Mouse (Mus musculus) adrenal gland, adult 18-20 months (tissue): ENCODE results near the gene Plxna4. TPM values are rescaled to one million over a fixed set of nuclear protein-coding genes. Genes with fewer than 3 reads are reported as not detected.
"Not testable (repeated sequence)": the region's sequence is repeated elsewhere in the genome, so short reads cannot be mapped to it uniquely, and the experiment has no call there.

Experiments used
- DNase-seq, 2 experiments: peaks; one replicate each; pipeline ENCODE4 v3.0.0; 2021 to 2022; ENCODE audit warnings: low spot score in 2 of 2
- total RNA-seq, 2 experiments: library from RNA; stranded (reverse); gene quantifications; 1 replicate in 1 of 2; 2 replicates in 1 of 2; pipeline ENCODE4 v1.2.3; 2021

Gene Plxna4
- total RNA-seq, 2 experiments from 2014 or later: 4.5 to 6.7 TPM

DNA sequence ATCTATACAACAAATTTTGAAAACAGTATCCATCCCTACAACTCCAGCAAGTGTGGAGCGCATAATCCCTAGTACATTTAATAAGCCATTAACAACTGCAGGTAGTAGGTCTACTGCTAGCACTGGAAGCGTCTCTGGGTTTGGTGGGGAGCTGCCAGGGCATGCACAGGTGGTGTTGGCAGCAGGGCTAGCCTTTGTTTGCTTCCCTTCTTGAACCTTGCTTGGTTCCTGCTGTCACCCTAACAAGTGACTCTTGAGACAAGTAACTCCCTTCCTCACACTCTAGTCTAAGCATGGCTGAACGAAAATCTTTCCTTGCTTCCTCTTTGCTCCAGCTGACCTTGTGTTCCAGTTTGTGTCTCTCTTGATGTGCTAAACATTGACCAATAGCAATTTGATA is 44.0 kb downstream of the Plxna4 start:
- no peak for DNase-seq

DNA sequence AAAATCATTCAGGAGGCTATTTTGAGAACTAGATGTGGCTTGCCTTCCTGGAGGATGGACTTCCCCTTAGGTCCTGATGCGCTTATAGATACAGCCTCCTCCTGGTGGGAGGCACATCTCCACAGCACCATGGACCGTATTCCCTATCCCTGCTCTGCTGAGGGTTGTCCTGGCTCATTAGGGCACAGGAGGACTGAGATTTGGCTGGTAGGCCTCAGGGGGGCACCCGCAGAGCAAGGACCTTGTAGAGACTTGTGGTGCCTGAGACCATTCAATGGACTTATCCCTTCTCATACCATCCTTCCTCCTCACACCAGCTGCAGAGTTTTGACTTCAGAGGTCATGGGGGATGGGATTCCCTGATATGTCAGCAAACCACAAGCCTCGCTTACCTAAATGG is 47.8 kb downstream of the Plxna4 start:
- DNase-seq: no peak

GRCm38 (mm10) chr6:32533962-32534740 is 53.8 kb downstream of the Plxna4 start:
- no peak for DNase-seq

DNA sequence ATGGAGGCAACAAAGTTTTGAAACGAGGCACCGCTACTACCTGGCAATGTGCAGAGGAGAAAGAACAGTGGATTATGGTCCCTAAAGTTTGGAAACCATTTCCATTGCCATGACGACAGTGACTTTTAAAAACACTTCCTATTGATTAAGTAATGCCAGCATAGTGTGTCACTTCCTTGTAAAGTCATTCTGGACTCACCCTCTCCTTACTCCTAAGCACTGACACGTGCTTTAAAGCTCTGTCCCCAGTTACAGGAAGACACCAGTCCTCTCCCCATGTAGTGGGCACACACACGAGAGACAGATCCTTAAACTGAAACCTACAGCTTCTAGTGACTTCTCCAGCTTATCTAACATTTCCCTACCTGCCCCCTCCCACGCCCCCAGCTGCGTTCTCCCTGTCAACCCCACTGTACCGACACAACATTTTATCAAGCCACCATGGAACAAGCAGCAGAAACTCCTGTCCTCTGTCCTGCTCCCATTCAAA is 59.9 kb downstream of the Plxna4 start:
- DNase-seq: no peak

DNA sequence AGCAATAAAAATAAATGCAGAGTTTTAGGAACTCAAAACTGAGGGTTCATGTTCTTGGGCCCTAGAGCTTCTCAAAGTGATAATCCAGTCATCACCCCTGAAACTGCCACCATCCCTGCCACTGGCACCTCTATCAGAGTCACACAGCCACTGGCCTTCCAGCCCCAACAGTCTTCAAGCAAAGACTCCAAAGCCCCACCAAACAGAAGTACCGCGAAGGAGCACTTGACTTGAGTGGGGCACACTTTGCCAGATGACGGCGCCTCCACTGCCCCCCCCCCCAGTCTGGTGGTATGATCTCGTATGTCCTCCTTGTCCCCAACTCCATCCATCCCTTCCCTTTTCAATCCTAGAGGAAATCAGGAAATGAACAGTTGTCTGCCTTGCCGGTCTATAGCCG is 60.5 kb downstream of the Plxna4 start:
- DNase-seq: no peak

DNA sequence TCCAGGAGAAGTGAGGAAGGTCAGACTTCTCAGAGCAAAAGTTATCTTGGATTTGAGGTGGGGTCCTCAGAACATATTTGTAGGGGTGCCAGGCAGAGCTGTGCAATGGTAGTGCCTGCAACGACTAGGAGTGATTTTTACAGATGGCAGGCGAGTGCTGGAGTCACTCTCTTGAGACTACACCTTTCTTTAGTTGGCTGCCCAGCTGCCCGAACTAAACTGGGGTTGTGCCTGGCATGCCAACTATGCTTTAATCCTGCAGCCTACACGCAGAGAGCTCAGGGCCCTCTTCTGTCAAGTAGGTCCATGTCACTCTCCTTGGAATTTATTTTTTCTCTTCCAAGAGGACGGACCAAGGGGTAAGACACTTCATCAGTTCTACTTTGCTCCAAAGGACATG is 61.2 kb downstream of the Plxna4 start:
- DNase-seq: no peak

GRCm38 (mm10) chr6:32520097-32520496 is 67.9 kb downstream of the Plxna4 start:
- no peak for DNase-seq

DNA sequence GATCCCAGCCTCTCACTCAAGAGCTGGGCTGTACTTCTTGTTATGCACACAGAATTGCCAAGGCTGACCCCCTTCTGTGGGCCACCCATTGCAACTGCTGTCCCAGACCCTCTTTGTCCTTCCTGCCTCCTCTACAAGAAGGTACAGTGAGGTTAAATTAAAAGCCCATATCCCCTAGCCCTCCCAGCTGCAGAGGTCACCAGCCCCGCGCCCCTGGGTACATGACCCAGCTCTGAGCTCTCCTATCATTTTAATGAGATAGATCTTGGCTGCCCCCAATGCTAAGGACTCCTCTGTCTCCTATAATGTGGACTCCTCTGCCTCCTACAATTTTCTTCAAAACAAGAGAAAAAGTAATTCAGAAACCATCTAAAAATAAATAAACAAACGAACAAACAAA is 69.4 kb downstream of the Plxna4 start:
- no peak for DNase-seq

DNA sequence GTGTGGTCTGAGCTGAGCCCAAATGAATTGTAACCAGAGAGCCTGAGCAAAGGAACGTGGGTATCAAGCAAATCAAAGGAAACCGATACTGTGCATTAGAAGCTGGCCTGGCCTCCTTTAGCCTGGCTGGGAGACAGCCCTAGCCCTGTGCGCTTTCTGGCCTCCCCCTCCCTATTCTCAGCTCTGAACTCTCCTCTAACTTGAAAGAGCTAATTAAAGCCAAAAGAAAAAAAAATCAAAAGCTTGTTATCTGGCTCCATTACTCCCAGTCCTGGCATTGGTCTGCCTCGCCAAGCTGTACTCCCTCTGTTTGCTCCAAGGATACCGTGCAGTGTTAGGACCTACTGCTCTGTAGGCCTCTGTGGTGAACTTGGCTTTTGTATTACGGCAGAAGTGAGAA is 73.9 kb downstream of the Plxna4 start:
- no peak for DNase-seq

- no peak for DNase-seq
Measured at GRCm38 (mm10) chr6:32512010-32512409, 76.0 kb downstream of the Plxna4 start.

DNA sequence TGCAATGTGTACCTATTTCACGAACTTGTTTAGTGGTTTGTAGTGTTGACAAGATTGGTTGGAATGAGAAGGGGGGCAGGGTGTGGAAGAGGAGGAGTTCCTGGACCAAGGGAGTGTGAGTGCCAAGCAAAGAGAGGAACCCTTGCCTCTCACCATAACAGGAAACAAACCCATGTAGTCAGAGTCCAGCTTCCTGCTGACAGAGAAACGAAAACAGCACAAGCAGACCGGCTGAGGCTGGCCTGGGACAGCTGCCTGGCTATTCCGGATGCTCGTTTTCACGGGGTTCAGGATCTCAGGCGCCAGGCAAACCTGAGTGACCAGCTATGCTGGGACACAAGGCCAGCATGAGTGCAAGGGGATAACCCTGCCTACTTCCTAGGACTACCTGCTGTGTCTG is 77.1 kb downstream of the Plxna4 start:
- DNase-seq: peak in 1 of 2 experiments; percentile 29

DNA sequence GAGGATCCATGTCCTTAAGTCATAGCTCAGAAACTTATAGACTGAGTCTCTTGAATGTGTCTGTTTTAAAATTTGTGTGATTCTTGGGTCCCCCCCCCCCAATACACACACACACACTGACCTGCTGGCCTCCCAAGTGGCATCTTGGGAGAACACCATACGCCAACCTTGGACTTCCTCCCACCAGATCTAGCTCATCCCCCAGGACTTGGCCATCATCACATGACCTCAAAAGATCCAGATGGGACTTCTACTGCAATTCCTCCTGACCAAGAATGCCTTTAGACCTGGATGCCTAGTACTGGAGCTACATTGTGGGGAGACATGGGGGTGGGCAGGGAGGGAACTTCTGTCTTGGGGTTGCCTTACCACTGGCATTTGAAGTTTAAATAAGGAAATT is 77.5 kb downstream of the Plxna4 start:
- DNase-seq: no peak

DNA sequence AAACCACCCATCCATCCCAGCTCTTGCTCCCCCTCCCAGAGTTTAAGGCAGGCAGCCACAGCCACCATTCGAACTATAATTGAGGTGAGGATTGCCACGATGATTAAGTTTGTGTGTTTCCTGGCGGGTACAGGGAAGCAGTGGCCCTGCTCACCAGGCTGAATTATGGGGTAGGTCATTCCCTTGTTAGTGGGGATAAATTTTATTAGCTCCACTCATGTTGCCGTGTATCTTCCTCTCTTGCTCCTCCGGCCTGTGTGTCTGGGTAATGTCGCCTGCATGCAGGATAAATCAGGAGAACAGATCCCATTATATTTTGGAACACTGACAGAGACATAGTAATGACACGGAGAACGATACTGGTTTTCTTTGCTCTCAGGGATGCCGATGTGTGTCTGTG is 78.9 kb downstream of the Plxna4 start:
- DNase-seq: no peak

DNA sequence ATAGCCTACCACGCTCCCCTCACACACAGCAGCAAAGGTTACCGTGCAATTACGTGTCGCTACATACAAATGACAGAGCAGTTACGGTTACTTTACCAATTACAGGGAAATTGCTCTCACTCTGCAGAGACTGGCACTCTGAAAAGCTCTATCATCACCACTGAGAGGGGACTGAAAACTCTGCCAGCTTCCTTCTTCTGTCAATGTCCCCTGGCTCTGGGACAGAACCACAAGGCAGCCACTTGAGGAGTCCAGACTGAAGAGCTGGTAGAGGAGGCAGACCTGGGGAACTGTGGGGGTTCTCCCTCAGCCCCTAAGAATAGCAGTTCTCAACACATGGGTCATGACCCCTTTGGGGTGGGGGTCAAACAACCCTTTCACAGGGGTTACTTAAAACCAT is 83.0 kb downstream of the Plxna4 start:
- DNase-seq: no peak

GRCm38 (mm10) chr6:32501186-32501585 is 86.8 kb downstream of the Plxna4 start:
- not testable (repeated sequence) for DNase-seq

DNA sequence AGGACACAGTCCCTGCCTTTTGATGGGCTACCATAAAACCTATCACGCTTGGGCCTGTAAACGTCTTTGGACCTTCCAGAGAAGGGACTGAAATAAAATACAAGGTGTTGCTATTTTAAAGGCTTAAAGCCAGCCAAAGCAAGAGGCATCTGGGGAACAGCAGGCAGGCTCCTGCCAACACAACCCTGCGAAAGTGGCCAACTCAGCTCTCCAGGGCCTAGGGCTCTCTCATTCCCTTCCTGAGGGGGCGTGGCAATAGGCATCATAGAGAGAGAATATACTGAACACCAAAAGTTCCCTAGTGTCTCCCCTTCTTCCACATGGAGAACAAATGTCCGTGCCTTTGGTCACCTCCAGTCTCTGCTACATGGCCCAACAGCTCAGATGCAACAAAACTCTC is 89.9 kb downstream of the Plxna4 start:
- DNase-seq: no peak

DNA sequence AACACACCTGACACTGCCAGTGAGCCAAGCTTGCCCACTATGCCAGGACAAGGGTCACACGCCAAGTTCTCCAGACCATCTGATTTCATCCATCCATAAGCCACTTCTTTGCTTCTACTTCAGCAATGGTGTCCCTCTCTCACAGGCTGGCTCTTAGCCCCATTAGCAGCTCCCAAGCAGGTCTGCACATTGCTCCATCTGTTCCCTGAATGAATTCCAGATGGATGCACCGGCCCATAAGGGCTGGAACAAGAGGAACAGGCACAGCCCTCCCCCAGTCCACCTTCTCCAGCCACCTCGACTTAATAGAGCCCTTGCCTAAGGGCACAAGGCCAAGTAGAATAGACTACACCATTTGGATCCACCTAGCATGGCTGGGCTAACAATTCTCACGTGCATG is 91.9 kb downstream of the Plxna4 start:
- no peak for DNase-seq

- DNase-seq: no peak
Measured at GRCm38 (mm10) chr6:32495532-32495931, 92.5 kb downstream of the Plxna4 start.

- no peak for DNase-seq
Measured at GRCm38 (mm10) chr6:32493557-32493956, 94.4 kb downstream of the Plxna4 start.

GRCm38 (mm10) chr6:32487121-32487520 is 100.9 kb downstream of the Plxna4 start:
- DNase-seq: no peak

DNA sequence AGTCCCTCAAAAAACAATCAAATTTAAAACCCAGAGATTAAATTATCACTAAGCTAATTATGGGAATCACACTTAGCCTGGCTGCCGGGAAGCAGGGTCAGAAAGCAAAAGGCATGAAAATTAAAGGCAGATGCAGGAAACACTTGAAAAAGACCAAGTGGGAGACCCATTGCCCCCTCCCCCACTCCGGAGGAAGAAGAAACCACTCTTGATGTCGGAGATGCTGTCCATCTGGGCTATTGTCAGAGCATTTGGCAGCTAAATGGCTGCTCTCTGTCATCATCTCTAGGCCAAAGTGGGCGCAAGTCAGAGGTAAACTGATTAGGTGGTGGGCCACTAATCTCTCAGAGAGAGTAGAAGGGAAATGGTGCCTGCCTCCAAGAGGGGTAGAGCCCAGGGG is 105.5 kb downstream of the Plxna4 start:
- no peak for DNase-seq

- DNase-seq: no peak
Measured at GRCm38 (mm10) chr6:32480741-32481140, 107.3 kb downstream of the Plxna4 start.

- DNase-seq: no peak
Measured at GRCm38 (mm10) chr6:32479765-32480164, 108.2 kb downstream of the Plxna4 start.
